Mouse (Mus musculus): ENCODE measurements at regions not wholly inside any gene's neighbourhood (a gene's known extent, or its start where the extent isn't known, plus 50 kb on each side); places are given as distances from the start of the nearest gene placed in this dataset.

GRCm38 (mm10) chr11:18581997-18582780 is 436.6 kb downstream of the Meis1 start:
- peak; percentile 25 for DNase-seq (ENCODE audit: low spot score)

- peak; percentile 47 for DNase-seq (ENCODE audit: low spot score)
These were observed 437.5 kb downstream of the Meis1 start for GRCm38 (mm10) chr11:18581078-18581800.

- DNase-seq (ENCODE audit: low spot score), result no peak
These were observed 447.1 kb downstream of the Meis1 start for GRCm38 (mm10) chr11:18571557-18572209.

- no peak for DNase-seq (ENCODE audit: low spot score)
These were observed 455.8 kb downstream of the Meis1 start for GRCm38 (mm10) chr11:18563011-18563410.

GRCm38 (mm10) chr11:18558665-18559064 is 460.1 kb downstream of the Meis1 start:
- DNase-seq (ENCODE audit: low spot score), result no peak

GRCm38 (mm10) chr11:18535592-18535857 is 483.3 kb downstream of the Meis1 start:
- no peak for DNase-seq (ENCODE audit: low spot score)

- peak; percentile 9 for DNase-seq (ENCODE audit: low spot score)
These were observed 483.8 kb downstream of the Meis1 start for GRCm38 (mm10) chr11:18534807-18535591.

GRCm38 (mm10) chr11:18531264-18532110 is 487.3 kb downstream of the Meis1 start:
- DNase-seq (ENCODE audit: low spot score), result peak; percentile 3

GRCm38 (mm10) chr11:18528568-18528967 is 490.2 kb downstream of the Meis1 start:
- no peak for DNase-seq (ENCODE audit: low spot score)

- no peak for DNase-seq (ENCODE audit: low spot score)
These were observed 523.6 kb downstream of the Meis1 start for GRCm38 (mm10) chr11:18495108-18495757.

- no peak for DNase-seq (ENCODE audit: low spot score)
These were observed 524.8 kb downstream of the Meis1 start for GRCm38 (mm10) chr11:18493981-18494380.

- no peak for DNase-seq (ENCODE audit: low spot score)
These were observed 525.7 kb downstream of the Meis1 start for GRCm38 (mm10) chr11:18493086-18493485.

GRCm38 (mm10) chr11:18489517-18490256 is 529.1 kb downstream of the Meis1 start:
- no peak for DNase-seq (ENCODE audit: low spot score)

- no peak for DNase-seq (ENCODE audit: low spot score)
These were observed 525.2 kb upstream of the Etaa1 start for GRCm38 (mm10) chr11:18478841-18479240.

GRCm38 (mm10) chr11:18451271-18451670 is 497.6 kb upstream of the Etaa1 start:
- no peak for DNase-seq (ENCODE audit: low spot score)

GRCm38 (mm10) chr11:18448879-18449278 is 495.2 kb upstream of the Etaa1 start:
- no peak for DNase-seq (ENCODE audit: low spot score)

- DNase-seq (ENCODE audit: low spot score), result no peak
These were observed 490.9 kb upstream of the Etaa1 start for GRCm38 (mm10) chr11:18444600-18444999.

- no peak for DNase-seq (ENCODE audit: low spot score)
These were observed 490.4 kb upstream of the Etaa1 start for GRCm38 (mm10) chr11:18444101-18444500.

- DNase-seq (ENCODE audit: low spot score), result no peak
These were observed 489.5 kb upstream of the Etaa1 start for GRCm38 (mm10) chr11:18443156-18443555.

Data from heart, adult 8-10 months (tissue).